Mouse (Mus musculus) stomach, postnatal 0 days (tissue): ENCODE results near the gene Olfr891. TPM values are rescaled to one million over a fixed set of nuclear protein-coding genes. Genes with fewer than 3 reads are reported as not detected.
"Not testable (repeated sequence)": the region's sequence is repeated elsewhere in the genome, so short reads cannot be mapped to it uniquely, and the experiment has no call there.

ENCODE experiments used
- ATAC-seq: fragments of 200-750 bp; cut with Nextera tagmentation; 2 replicates; pipeline ENCODE4 v1.8.0; 2017; ENCODE audit not compliant: low FRiP score, low TSS enrichment
- DNase-seq: peaks from one replicate; pipeline ENCODE4 v3.0.0-alpha.2; 2016; ENCODE audit warnings: low spot score
- H3K27ac ChIP-seq: fragments of 300-500 bp; sonication (generic); replicated peaks from 2 replicates; pipeline ENCODE4 v1.5.1; 2014; ENCODE audit warnings: mild to moderate bottlenecking, control low read depth
- H3K27me3 ChIP-seq: fragments of 300-500 bp; sonication (generic); 2 replicates; pipeline ENCODE4 v1.6.1; 2014; ENCODE audit warnings: low read length; ENCODE audit not compliant: control insufficient read depth, insufficient read depth
- H3K36me3 ChIP-seq: fragments of 300-500 bp; sonication (generic); 2 replicates; pipeline ENCODE4 v1.6.1; 2014; ENCODE audit warnings: low read length, mixed read lengths; ENCODE audit not compliant: control insufficient read depth, insufficient read depth
- H3K4me1 ChIP-seq: fragments of 300-500 bp; sonication (generic); replicated peaks from 2 replicates; pipeline ENCODE4 v1.6.1; 2014; ENCODE audit warnings: antibody characterized with exemption; ENCODE audit not compliant: control insufficient read depth, insufficient read depth
- H3K4me2 ChIP-seq: fragments of 300-500 bp; sonication (generic); replicated peaks from 2 replicates; pipeline ENCODE4 v1.6.1; 2014; ENCODE audit warnings: low read depth, mild to moderate bottlenecking, control low read depth, moderate library complexity
- H3K4me3 ChIP-seq: fragments of 300-500 bp; sonication (generic); 2 replicates; pipeline ENCODE4 v1.5.1; 2014; ENCODE audit warnings: low read depth, low read length, control low read depth
- H3K9ac ChIP-seq: fragments of 300-500 bp; sonication (generic); 2 replicates; pipeline ENCODE4 v1.6.1; 2014; ENCODE audit warnings: mild to moderate bottlenecking, low read length, control low read depth, mixed read lengths
- H3K9me3 ChIP-seq: fragments of 300-500 bp; sonication (generic); 2 replicates; pipeline ENCODE4 v1.6.1; 2016; ENCODE audit warnings: low read length; ENCODE audit not compliant: control insufficient read depth
- CTCF ChIP-seq: IDR thresholded peaks from 2 replicates; pipeline ENCODE4 v1.5.1; 2016; ENCODE audit warnings: antibody characterized with exemption, low read depth, mild to moderate bottlenecking, moderate library complexity
- EP300 ChIP-seq: optimal IDR thresholded peaks from 2 replicates; pipeline ENCODE3; 2016; ENCODE audit warnings: antibody characterized with exemption
- WGBS: fragments of 180-500 bp; shearing (Covaris S2); extraction: QIAGEN DNeasy Blood & Tissue Kit; methylation state at CpG from one replicate; pipeline ENCODE4 v1.1.7; 2014; 5-methylcytosine and 5-hydroxymethylcytosine counted together
- polyA plus RNA-seq: library from polyadenylated mRNA; unstranded; fragments of >200 nt; fragmentation: Nextera tagmentation; extraction: Ambion mirVana; gene quantifications from 2 replicates; pipeline ENCODE4 v1.2.1, GENCODE M21; 2015

The Olfr891 gene
- polyA plus RNA-seq, result not detected in 2 replicates

DNA sequence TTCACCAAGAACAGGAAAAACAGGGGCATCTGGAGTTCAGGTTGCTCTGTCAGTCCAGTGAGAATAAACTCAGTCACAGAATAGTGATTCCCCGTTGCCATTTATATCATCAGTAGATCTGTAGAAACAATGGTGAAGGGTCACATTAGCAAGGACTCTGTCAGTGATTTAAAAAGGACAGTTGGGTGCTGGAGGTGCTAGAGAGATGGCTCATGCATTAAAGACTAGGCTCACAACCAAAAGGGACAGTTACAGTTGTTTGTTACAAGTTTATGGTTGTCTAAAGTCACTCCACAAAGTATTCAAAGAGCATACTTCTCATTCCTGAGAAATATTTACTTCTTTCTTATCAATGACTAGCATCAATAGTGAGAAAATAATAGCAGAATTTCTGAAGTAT, at the start of gene Olfr891:
Gene Olfr891, minus strand, starts transcription at position 101 of the 400 bp plus-strand sequence.
- H3K4me3 ChIP-seq, result no peak within 1 kb of the TSS
- no peaks in the 10 kb centered on the region for H3K9me3 ChIP-seq
- H3K9ac ChIP-seq, result no peak within 1 kb of the TSS
- WGBS, result 63% methylated on average over 1 of the region's 1 CpGs
- DNase-seq (no peak), ATAC-seq (no peak)
- no peak within 1 kb of the TSS for H3K4me2 ChIP-seq
- TF ChIP-seq EP300 (no peak), CTCF (no peak)
- no peaks in the 10 kb centered on the region for H3K27me3 ChIP-seq
- no peak within 1 kb of the TSS for H3K27ac ChIP-seq
- H3K36me3 ChIP-seq, result no peaks in the 10 kb centered on the region
- no peaks in the 10 kb centered on the region for H3K4me1 ChIP-seq

DNA sequence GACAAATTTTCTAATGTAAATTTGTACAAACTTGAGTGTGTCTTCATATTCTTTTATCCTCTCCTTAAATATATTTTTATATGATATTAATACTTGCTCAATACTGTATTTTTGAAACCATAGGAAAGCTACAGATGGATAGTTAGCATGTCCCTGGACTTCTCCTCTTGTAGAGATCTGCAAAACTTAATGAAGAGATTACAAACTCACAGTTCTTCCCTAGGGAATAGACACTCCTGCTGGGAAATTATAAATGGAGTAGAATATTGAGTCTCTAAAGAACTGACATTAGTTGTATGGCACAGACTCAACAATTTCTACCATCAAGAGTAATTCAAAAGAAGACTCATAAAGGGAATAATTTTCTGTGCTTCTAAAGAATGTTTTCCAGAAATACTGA, 37.1 kb upstream of the Olfr891 start, which contains the start of gene Olfr894:
Gene Olfr894, plus strand, starts transcription at position 301 of the 400 bp plus-strand sequence.
- ATAC-seq, result no peak
- no peaks in the 10 kb centered on the region for H3K9me3 ChIP-seq

DNA sequence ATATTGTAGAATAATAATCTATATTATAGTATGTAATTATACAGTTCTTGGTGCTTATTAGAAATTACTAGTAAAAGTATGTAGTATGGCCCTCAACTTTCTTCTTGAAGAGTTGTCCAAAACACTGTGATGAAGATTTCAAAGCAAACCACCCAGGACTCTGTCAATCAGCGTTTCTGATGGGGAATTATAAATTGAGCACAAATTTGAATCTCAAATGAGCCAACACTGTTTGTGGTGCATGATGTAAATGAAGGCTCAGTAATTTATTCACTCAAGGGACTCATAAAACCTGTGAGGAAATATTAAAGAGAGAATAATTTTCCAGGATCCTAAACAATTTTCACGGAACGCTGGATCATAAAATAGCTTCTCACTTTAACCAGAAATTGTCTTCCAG, 27.4 kb upstream of the Olfr891 start, which contains the start of gene Olfr893:
Gene Olfr893, plus strand, starts transcription at position 301 of the 400 bp plus-strand sequence.
- ATAC-seq, result no peak
- no peaks in the 10 kb centered on the region for H3K9me3 ChIP-seq
- H3K4me2 ChIP-seq, result no peak within 1 kb of the TSS
- 82% methylated on average over 3 of the region's 3 CpGs for WGBS
- H3K9ac ChIP-seq, result no peak within 1 kb of the TSS
- TF ChIP-seq EP300 (no peak), CTCF (no peak)
- H3K27me3 ChIP-seq, result no peaks in the 10 kb centered on the region
- no peak within 1 kb of the TSS for H3K27ac ChIP-seq
- H3K36me3 ChIP-seq, result no peaks in the 10 kb centered on the region
- no peaks in the 10 kb centered on the region for H3K4me1 ChIP-seq
- no peak within 1 kb of the TSS for H3K4me3 ChIP-seq
- no peak for DNase-seq

More for the DNA sequence above, 37.1 kb upstream of the Olfr891 start, which contains the start of gene Olfr894:
- Histone ChIP-seq H3K9ac (no peak within 1 kb of the TSS), H3K4me3 (no peak within 1 kb of the TSS), H3K27ac (no peak within 1 kb of the TSS), H3K4me2 (no peak within 1 kb of the TSS), H3K36me3 (no peaks in the 10 kb centered on the region), H3K27me3 (no peaks in the 10 kb centered on the region), H3K4me1 (no peaks in the 10 kb centered on the region)
- TF ChIP-seq EP300, result no peak
- no peak for TF ChIP-seq CTCF
- no peak for DNase-seq

DNA sequence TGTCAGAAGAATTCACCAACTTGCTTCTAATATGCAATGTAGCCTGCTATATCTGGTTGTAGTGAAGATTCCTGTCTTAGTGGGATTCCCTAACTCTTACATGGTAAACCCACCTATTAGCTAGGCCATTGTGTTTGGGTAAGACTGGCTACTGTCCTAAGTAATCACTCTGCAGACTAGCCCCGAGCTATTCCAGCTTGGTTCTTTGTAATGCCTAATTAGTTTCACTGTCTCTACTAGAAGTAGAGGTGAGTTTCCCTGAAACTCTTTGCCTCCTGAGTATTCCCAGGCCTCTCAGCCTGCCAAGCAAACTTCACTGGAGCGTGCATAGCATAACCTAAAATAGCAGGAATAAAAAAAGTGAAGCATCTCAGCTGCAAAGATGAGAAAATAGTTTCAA, 12.3 kb downstream of the Olfr891 start:
- ATAC-seq, H3K36me3 ChIP-seq, DNase-seq, H3K9me3 ChIP-seq, H3K4me3 ChIP-seq, H3K4me1 ChIP-seq, H3K27ac ChIP-seq, H3K27me3 ChIP-seq, H3K9ac ChIP-seq, H3K4me2 ChIP-seq: not testable (repeated sequence)
- WGBS, result 41% methylated on average over 2 of the region's 2 CpGs

DNA sequence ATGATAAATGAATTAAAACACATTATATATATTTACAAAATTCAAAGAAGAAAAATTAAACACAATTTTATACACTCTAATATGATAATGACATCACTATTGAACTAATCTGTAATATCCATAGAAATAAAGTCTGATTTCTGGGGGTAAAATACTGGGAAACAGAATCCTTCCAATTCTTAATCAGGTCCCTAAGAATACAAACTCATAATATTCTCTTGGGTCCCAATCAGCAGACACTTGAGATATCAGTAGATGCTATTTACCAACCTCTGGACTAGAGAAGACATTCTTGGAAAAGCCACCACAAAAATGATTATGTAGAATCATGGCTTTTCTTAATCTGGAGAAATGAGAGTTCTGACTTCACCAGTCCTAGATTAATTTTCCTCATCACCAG, 38.4 kb downstream of the Olfr891 start, which contains the start of gene Olfr890:
Gene Olfr890, plus strand, starts transcription at position 301 of the 400 bp plus-strand sequence.
- Histone ChIP-seq H3K36me3 (no peaks in the 10 kb centered on the region), H3K27me3 (no peaks in the 10 kb centered on the region), H3K4me3 (no peak within 1 kb of the TSS), H3K27ac (no peak within 1 kb of the TSS), H3K4me2 (no peak within 1 kb of the TSS), H3K4me1 (no peaks in the 10 kb centered on the region), H3K9me3 (no peaks in the 10 kb centered on the region), H3K9ac (no peak within 1 kb of the TSS)
- ATAC-seq, result no peak
- TF ChIP-seq EP300 (no peak), CTCF (no peak)
- DNase-seq, result no peak

Other genes starting within 250 kb of the Olfr891 start
- not detected in 2 replicates for gene Olfr881, start 189.0 kb downstream of the Olfr891 start, polyA plus RNA-seq
- not detected in 2 replicates for gene Olfr883, start 155.0 kb downstream of the Olfr891 start, polyA plus RNA-seq
- gene Olfr884, start 134.3 kb downstream of the Olfr891 start, polyA plus RNA-seq, result not detected in 2 replicates
- not detected in 2 replicates for gene Olfr885, start 119.5 kb downstream of the Olfr891 start, polyA plus RNA-seq
- not detected in 2 replicates for gene Olfr887, start 96.7 kb downstream of the Olfr891 start, polyA plus RNA-seq
- not detected in 2 replicates for gene Olfr888, start 72.7 kb downstream of the Olfr891 start, polyA plus RNA-seq
- 0.02 and 0.05 TPM in 2 replicates for gene Olfr889, start 65.6 kb downstream of the Olfr891 start, polyA plus RNA-seq
- 0.04 and 0.06 TPM in 2 replicates for gene Olfr890, start 38.3 kb downstream of the Olfr891 start, polyA plus RNA-seq
- gene Olfr893, start 27.5 kb upstream of the Olfr891 start, polyA plus RNA-seq, result 0.06 and 0.11 TPM in 2 replicates
- not detected in 2 replicates for gene Olfr894, start 37.2 kb upstream of the Olfr891 start, polyA plus RNA-seq
- gene Olfr143, start 72.0 kb upstream of the Olfr891 start, polyA plus RNA-seq, result not detected in 2 replicates
- not detected in 2 replicates for gene Olfr895, start 87.0 kb upstream of the Olfr891 start, polyA plus RNA-seq
- gene Olfr896-ps1, start 110.3 kb upstream of the Olfr891 start, polyA plus RNA-seq, result not detected in 2 replicates
- gene Olfr25, start 148.2 kb upstream of the Olfr891 start, polyA plus RNA-seq, result not detected in 2 replicates
- gene Olfr898, start 167.6 kb upstream of the Olfr891 start, polyA plus RNA-seq, result not detected in 2 replicates
- not detected in 2 replicates for gene Olfr250, start 186.1 kb upstream of the Olfr891 start, polyA plus RNA-seq
- gene Olfr251, start 196.3 kb upstream of the Olfr891 start, polyA plus RNA-seq, result not detected in 2 replicates
- not detected in 2 replicates for gene Olfr147, start 220.9 kb upstream of the Olfr891 start, polyA plus RNA-seq
- gene Olfr901, start 248.6 kb upstream of the Olfr891 start, polyA plus RNA-seq, result not detected in 2 replicates